Mouse (Mus musculus) right cerebral cortex, postnatal 14 days (tissue): ENCODE data around the gene Gast.
"Not testable (repeated sequence)": the region's sequence is repeated elsewhere in the genome, so short reads cannot be mapped to it uniquely, and the experiment has no call there.

Experiments
- DNase-seq: peaks from one replicate; pipeline ENCODE4 v3.0.0; 2022

Gast gene

GRCm38 (mm10) chr11:100320701-100321410 lies 13.4 kb upstream of the Gast start:
- DNase-seq = not testable (repeated sequence)

GRCm38 (mm10) chr11:100321479-100322305 lies 12.5 kb upstream of the Gast start:
- DNase-seq = not testable (repeated sequence)

GRCm38 (mm10) chr11:100322591-100323258 lies 11.5 kb upstream of the Gast start:
- DNase-seq = no peak

- peak; percentile 71 for DNase-seq
Measured at GRCm38 (mm10) chr11:100323578-100323977, 10.6 kb upstream of the Gast start.

GRCm38 (mm10) chr11:100325062-100325629 lies 9.1 kb upstream of the Gast start:
- DNase-seq = no peak

- no peak for DNase-seq
Measured at GRCm38 (mm10) chr11:100327316-100327715, 6.9 kb upstream of the Gast start.

GRCm38 (mm10) chr11:100327761-100328160 lies 6.4 kb upstream of the Gast start:
- DNase-seq = no peak

GRCm38 (mm10) chr11:100330235-100330634 lies 4.0 kb upstream of the Gast start:
- no peak for DNase-seq

- DNase-seq = not testable (repeated sequence)
Measured at GRCm38 (mm10) chr11:100330816-100331375, 3.3 kb upstream of the Gast start.

- DNase-seq = peak; percentile 51
Measured at GRCm38 (mm10) chr11:100332766-100333515, 1.3 kb upstream of the Gast start.

- DNase-seq = no peak
Measured at GRCm38 (mm10) chr11:100335731-100336130, 1.5 kb downstream of the Gast start.

- no peak for DNase-seq
Measured at GRCm38 (mm10) chr11:100344269-100344668, 10.1 kb downstream of the Gast start.

GRCm38 (mm10) chr11:100352076-100352857 lies 18.1 kb downstream of the Gast start:
- no peak for DNase-seq

- peak; percentile 53 for DNase-seq
Measured at GRCm38 (mm10) chr11:100355151-100355951, 21.1 kb downstream of the Gast start.

- peak; percentile 76 for DNase-seq
Measured at GRCm38 (mm10) chr11:100355972-100356818, 22.0 kb downstream of the Gast start, which contains the start of gene Hap1. Gene Hap1 (minus strand): TSS chr11:100356128.

GRCm38 (mm10) chr11:100356819-100357211 lies 22.6 kb downstream of the Gast start:
- no peak for DNase-seq

GRCm38 (mm10) chr11:100357408-100357807 lies 23.2 kb downstream of the Gast start:
- no peak for DNase-seq

- no peak for DNase-seq
Measured at GRCm38 (mm10) chr11:100360175-100360574, 26.0 kb downstream of the Gast start.

- not testable (repeated sequence) for DNase-seq
Measured at GRCm38 (mm10) chr11:100361059-100361458, 26.9 kb downstream of the Gast start.
